Mouse (Mus musculus) testis, adult 2 months (tissue): ENCODE measurements around the gene Cdhr4. TPM values are rescaled to one million over a fixed set of nuclear protein-coding genes. Genes with fewer than 3 reads are reported as not detected.
A peak's percentile ranks its signal among the peaks of the same experiment; 100 is the strongest.

Experiments used
- H3K27ac ChIP-seq: fragments of 200-500 bp; 2 replicates; pipeline ENCODE4 v1.5.1; 2012; ENCODE audit warnings: low read depth, low read length; ENCODE audit not compliant: control insufficient read depth, insufficient read depth
- H3K27me3 ChIP-seq: fragments of 200-500 bp; 2 replicates; pipeline ENCODE4 v1.6.1; 2012; ENCODE audit warnings: mild to moderate bottlenecking, low read length, moderate library complexity; ENCODE audit not compliant: control insufficient read depth, insufficient read depth
- H3K36me3 ChIP-seq: fragments of 200-500 bp; 2 replicates; pipeline ENCODE4 v1.6.1; 2012; ENCODE audit warnings: mild to moderate bottlenecking, low read length; ENCODE audit not compliant: control insufficient read depth, insufficient read depth
- H3K4me1 ChIP-seq: fragments of 200-500 bp; 2 replicates; pipeline ENCODE4 v1.6.1; 2012; ENCODE audit warnings: low read length; ENCODE audit not compliant: control insufficient read depth, insufficient read depth
- H3K4me3 ChIP-seq: fragments of 200-500 bp; 2 replicates; pipeline ENCODE4 v1.5.1; 2012; ENCODE audit warnings: low read depth, mild to moderate bottlenecking, low read length, moderate library complexity, mixed read lengths; ENCODE audit not compliant: control insufficient read depth
- CTCF ChIP-seq: fragments of 200-500 bp; IDR thresholded peaks from 2 replicates; pipeline ENCODE4 v1.5.1; 2012; ENCODE audit warnings: low read depth, mild to moderate bottlenecking, inconsistent platforms, low read length, moderate library complexity; ENCODE audit not compliant: control insufficient read depth, insufficient read depth, insufficient replicate concordance
- POLR2A ChIP-seq: fragments of 200-500 bp; IDR thresholded peaks from 2 replicates; pipeline ENCODE4 v1.6.1; 2012; ENCODE audit warnings: low read depth, mild to moderate bottlenecking, inconsistent platforms, low read length, moderate library complexity; ENCODE audit not compliant: control insufficient read depth
- polyA plus RNA-seq: library from polyadenylated mRNA; depleted of rRNA; stranded (reverse); fragments of >200 nt; gene quantifications from 2 replicates; pipeline ENCODE4 v1.2.3, GENCODE M21; 2012

The Cdhr4 gene
- polyA plus RNA-seq, 1 experiment, result 387 TPM

- Histone ChIP-seq H3K36me3 (no peaks in the 10 kb centered on the region), H3K4me1 (peaks cover 10% of the 10 kb centered on the region), H3K4me3 (peak within 1 kb of the TSS; percentile 86), H3K27ac (no peak within 1 kb of the TSS), H3K27me3 (no peaks in the 10 kb centered on the region)
- TF ChIP-seq POLR2A (no peak), CTCF (no peak)
These were observed 6.9 kb upstream of the Cdhr4 start, which contains the start of gene Inka1 for GRCm38 (mm10) chr9:107985131-107986119. Gene Inka1, minus strand, starts transcription at chr9:107985879.

DNA sequence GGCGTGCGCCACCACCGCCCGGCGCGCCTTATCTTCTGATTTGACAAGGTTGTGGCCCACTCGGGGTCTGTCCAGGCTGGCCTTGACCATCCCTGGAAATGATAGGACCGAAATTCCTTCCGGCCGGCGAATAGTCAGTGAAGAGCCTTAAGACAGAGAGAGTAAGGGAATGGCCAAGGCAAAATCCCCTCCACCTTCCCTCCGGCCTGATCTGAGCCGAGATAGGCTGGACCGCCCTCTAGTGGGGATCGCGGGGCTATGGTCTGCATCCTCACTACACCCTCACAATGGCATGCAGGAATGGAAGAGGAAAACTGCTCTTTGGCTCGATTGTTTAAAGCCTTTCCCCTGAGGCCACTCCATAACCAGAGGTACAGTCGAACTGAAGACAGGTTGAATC, 5.9 kb upstream of the Cdhr4 start:
- peaks cover 10% of the 10 kb centered on the region for H3K4me1 ChIP-seq

DNA sequence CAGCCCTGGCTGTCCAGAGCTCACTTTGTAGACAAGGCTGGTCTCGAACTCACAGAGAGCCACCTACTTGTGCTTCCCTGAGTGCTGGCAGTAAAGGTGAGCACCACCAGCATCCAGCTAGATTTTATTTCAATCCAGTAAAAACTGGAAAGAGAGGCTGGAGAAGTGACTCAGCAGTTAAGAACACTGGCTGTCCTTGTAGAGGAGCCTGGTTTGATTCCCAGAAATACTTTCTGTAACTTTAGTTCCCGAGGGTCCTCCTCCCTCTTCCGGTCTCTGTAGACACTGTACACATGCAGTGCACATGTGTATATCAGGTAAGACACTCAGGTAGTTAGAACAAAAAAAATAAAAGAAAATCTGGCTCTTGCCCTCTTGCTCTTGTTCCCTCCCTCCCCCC, 4.3 kb upstream of the Cdhr4 start:
- Histone ChIP-seq H3K4me3 (no peak overlapping the region), H3K36me3 (no peaks in the 10 kb centered on the region), H3K27me3 (no peaks in the 10 kb centered on the region), H3K27ac (no peak overlapping the region), H3K4me1 (peaks cover 10% of the 10 kb centered on the region)
- TF ChIP-seq POLR2A (no peak), CTCF (no peak)

More for the DNA sequence above, 5.9 kb upstream of the Cdhr4 start:
- Histone ChIP-seq H3K36me3 (no peaks in the 10 kb centered on the region), H3K27me3 (no peaks in the 10 kb centered on the region), H3K27ac (no peak overlapping the region), H3K4me3 (peak overlapping the region; percentile 2; the same call in 1 of the 2 replicates)
- peak; percentile 75; the same call in 1 of the 2 replicates for TF ChIP-seq CTCF
- TF ChIP-seq POLR2A, result no peak

DNA sequence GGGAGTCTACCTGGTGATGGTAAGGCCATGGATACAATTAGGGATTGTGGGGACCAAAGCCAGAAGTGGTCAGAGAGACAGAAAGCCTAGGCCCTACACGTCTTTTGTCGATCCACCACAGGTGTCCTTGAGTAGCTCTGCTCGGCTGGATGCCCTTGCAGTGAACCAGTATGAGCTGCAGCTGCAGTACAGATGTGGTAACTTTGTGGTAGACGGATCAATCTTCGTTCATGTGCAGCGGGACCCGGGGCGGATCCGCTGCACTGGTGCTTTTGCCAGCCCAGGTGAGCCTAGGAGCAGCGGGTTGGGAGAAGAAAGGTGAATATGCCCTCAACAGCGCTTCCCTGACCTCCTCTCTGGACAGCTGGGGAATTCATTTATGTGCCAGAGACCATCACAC, 716 bp downstream of the Cdhr4 start:
- Histone ChIP-seq H3K4me1 (peaks cover 6% of the 10 kb centered on the region), H3K27me3 (no peaks in the 10 kb centered on the region), H3K4me3 (no peak overlapping the region), H3K36me3 (no peaks in the 10 kb centered on the region), H3K27ac (no peak overlapping the region)
- TF ChIP-seq CTCF (no peak), POLR2A (no peak)

GRCm38 (mm10) chr9:107994464-107994863, 2.2 kb downstream of the Cdhr4 start:
- Histone ChIP-seq H3K27me3 (no peaks in the 10 kb centered on the region), H3K27ac (no peak overlapping the region), H3K36me3 (no peaks in the 10 kb centered on the region), H3K4me3 (peak overlapping the region; percentile 97; the same call in 1 of the 2 replicates), H3K4me1 (peaks cover 6% of the 10 kb centered on the region)
- TF ChIP-seq POLR2A (no peak), CTCF (no peak)

DNA sequence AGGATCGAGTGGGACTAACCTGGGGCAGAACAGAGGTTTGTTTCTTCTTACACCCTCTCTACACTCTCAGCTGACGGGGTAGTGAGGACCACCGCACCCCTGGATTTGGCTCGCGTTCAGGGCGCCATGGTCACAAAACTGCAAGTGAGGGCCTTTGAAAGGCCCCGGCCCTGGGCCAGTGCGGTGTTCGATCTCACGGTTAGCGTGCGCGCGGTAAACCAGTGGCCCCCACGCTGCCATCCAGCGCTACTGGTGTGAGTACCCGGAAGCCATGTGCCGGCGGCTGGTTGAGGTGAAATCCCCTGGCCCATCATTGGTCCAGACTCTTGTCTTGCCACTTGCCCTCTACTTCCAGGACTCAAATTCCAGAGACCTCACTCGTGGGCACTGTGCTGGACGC, 3.2 kb downstream of the Cdhr4 start:
- no peaks in the 10 kb centered on the region for H3K27me3 ChIP-seq

DNA sequence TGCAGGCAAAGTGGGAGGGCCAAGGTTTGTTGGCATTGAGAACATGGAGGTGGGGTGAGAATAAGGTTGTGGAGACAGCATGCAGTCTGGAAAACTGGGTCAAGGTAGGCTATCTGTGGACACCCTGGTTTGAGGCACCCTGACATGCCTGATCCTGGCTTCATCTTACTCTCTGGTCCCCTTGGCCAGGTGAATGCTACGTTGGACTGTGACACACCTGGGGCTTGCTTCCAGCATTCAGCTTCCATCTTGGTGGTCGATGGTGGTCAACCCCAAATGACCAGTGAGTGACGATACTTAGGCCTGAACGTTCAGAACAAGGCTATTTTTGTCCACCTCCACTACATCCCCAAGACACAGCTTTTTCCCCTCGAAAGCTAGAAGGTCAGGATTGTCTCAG, 3.8 kb downstream of the Cdhr4 start, which contains the start of gene Gm20662:
Gene Gm20662 (plus strand): TSS at position 301 of the 400 bp plus-strand sequence.
- no peak for TF ChIP-seq CTCF
- no peak for TF ChIP-seq POLR2A
- Histone ChIP-seq H3K27me3 (no peaks in the 10 kb centered on the region), H3K36me3 (no peaks in the 10 kb centered on the region), H3K4me3 (peak within 1 kb of the TSS; percentile 97), H3K4me1 (peaks cover 6% of the 10 kb centered on the region), H3K27ac (peak within 1 kb of the TSS; percentile 78)

More for the DNA sequence above, 3.2 kb downstream of the Cdhr4 start:
- H3K36me3 ChIP-seq, result no peaks in the 10 kb centered on the region
- TF ChIP-seq POLR2A (peak; percentile 77), CTCF (no peak)
- peak overlapping the region; percentile 97 for H3K4me3 ChIP-seq
- H3K27ac ChIP-seq, result peak overlapping the region; percentile 78
- H3K4me1 ChIP-seq, result peaks cover 6% of the 10 kb centered on the region
